Mouse (Mus musculus) retina, postnatal 1 day (tissue): ENCODE data around the gene Olr1.

Source experiments
- DNase-seq: peaks from one replicate; pipeline ENCODE4 v3.0.0-alpha.2; 2012

The Olr1 gene

DNA sequence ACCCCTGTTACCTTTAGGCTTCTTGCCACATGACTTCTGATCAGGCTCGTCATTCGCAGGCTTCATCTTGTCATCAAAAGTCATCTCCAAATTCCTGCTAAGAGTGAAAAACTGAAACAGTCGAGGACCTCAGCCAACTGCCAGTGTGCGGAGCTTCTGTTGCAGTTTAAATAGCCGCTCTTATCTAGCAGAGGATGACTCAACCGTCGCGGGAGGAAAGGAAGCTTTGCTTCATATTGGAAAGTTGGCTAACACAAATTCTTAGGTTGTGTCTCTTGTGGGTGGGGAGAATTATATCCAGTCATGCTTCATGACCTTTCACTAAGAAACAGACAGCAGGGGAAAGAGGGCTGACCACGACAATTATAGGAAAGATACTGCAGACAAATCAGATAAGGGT, at the start of gene Olr1:
Gene Olr1 (minus strand): TSS at position 142 of the 400 bp plus-strand sequence.
- DNase-seq = no peak

- DNase-seq = no peak
Measured at GRCm38 (mm10) chr6:129548009-129548408, 41.0 kb upstream of the Olr1 start.

DNA sequence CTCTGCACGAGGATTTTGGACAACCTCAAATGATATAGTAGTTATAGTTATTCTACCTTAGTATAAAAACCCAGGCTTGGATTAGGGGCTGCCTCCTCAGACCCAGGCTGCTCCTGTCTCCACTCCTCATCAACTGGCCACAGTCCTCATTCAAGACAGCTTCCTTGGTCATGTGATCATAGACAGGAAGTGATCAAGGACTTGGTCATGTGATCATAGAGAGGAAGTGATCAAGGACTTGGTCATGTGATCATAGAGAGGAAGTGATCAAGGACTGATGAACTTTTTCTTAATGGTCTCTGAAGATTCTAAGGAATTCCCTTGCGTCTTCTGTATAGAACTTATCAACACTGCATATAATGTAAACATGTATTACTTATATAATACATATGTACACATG, 40.3 kb upstream of the Olr1 start:
- no peak for DNase-seq

DNA sequence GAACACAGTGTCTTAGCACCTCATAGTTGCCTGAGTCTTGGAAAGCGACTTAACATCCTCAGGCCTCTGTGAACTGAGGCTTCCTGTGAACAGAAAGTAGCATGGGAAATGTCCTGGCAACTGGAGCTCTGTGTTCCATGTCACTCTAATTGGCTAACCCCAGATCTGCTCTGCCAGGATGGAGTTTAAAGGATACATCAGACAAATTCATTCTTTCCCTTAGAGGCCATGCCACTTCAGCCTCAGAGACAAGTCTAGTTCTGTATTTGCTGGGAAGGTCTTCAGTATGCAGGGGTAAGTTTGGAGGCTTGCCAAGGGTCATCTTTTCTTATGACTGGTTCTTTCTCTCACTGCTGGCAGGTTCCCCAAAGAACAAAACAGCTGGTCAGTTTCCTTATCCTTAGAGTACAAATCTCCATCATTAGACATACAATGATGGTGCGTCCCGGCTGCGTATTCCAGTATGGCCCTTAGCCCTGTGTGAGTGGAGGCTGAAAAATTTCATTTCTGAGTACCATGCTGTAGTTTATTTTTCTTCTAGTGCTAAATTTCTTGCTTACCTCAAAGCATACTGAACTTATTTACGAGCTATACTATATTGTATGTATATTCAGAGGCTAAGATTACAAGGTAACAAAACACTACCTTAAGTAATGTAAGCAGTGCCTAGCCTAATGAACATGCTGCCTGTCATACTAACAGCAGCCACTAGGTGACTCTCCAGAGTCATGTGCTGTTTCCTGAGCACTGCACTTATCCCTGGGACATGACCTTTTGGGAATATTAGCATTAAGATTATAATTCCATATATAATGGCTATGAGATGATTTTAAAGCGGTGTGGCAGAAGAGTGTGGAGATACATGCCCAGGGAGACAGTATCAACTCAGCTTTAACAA, 37.0 kb upstream of the Olr1 start:
- peak; percentile 74 for DNase-seq

GRCm38 (mm10) chr6:129542540-129542939, 35.6 kb upstream of the Olr1 start:
- no peak for DNase-seq

- no peak for DNase-seq
Measured at GRCm38 (mm10) chr6:129541931-129542330, 35.0 kb upstream of the Olr1 start.

DNA sequence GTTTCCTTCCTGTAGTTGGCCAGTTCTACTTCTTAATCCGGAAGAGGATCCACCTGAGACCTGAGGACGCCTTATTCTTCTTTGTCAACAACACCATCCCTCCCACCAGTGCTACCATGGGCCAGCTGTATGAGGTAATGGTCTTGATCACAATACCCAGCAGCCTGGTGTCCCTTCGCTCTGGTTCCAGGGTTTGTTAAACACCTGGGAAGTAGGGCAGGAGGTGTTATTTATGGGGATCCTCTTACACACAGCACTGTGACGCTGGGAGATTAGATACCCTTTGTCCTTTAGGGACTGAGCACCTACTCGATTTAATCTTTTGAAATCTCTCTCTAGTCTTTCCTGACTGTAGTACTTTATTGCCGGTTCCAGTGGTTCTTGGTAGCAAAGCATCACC, 31.6 kb upstream of the Olr1 start:
- DNase-seq = no peak

GRCm38 (mm10) chr6:129535723-129536122, 28.8 kb upstream of the Olr1 start:
- DNase-seq = no peak

DNA sequence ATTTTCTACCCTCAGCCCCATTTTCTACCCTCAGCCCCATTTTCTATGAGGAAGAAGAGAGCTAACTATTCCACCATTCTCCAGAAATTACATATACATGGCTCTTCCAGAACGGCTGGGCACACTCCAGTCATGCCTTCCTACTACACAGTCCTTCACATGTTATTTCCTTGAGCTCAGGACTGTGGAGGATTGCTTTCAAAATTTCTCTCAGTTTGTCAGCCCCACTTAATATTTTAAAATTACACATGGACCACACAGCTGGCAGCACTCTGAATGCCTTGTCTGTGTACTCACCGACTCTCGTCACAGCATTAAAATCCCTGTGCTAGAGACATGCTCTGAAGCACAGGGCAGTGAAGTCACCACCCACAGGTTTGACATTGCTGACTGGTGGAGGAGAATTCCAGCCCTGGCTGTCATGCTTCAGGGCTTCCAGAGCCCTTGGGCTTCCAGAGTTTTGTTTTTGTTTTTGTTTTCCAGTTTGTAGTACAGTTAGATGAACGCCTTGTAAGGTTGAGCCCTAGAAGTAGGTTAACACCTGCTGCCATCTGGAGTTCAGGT, 27.7 kb upstream of the Olr1 start:
- peak; percentile 8 for DNase-seq

- DNase-seq = peak; percentile 57
Measured at GRCm38 (mm10) chr6:129534057-129534456, 27.1 kb upstream of the Olr1 start.

DNA sequence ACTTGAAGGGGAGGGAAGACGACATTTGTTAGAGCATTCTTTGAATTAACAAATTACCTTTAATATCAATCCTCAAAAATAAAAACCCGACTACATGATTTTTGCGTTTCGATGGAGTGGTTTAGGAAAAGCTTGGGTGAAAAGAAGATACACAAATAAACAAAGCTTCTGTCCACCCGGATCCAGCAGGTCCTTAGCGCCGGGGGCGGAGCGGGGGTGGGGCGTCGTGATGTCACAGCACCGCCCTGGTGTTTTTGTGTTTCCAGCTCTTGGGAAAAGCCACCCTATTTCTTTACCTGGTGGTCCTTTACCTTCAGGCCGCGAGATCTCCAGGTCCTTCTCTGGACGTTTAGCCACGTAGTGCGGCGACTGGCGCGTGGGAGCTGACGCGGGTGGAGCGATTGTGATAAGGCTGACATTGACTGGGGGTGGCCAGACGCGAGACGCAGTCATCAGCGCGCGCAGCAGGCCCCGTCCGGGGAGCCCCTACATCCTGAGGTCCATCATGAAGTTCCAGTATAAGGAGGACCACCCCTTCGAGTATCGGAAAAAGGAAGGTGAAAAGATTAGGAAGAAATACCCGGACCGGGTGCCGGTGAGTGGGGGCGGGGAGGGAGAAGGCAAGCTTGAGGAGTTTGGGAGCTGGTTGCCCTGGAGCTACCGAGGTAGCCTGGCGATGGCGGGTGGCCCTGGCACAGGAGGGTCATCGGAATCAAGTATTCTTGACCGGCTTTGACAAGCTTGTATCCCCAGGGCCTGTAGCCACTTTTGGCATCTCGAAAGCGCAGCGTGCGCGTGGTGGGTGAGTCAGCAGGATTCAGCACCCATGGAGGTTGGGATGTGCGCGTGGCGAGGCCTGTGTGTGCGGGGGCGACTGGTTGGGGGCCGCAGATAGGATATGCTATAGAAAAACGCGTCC, 26.2 kb upstream of the Olr1 start, which contains the start of gene Gabarapl1:
Gene Gabarapl1 (plus strand): TSS at position 219 of the 919 bp plus-strand sequence.
- peak; percentile 80 for DNase-seq

DNA sequence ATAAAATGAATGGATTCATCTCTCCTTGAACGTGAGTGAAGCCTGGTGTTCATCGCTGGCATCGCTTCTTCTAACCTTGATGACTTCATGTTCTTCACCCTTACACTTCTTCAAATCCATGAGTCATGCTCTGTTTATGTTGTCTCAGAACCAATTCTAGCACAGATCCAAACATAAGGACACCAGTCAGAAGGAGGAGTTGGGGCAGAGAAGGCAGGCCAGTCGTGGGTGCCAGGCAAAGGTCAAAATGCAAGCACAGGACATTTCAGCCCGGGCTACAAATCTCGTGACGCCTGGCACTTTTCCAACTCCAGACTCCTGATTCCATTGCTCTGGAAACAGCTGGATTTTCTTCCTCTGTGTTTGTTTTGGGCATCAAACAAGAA, 25.6 kb upstream of the Olr1 start:
- peak; percentile 74 for DNase-seq

DNA sequence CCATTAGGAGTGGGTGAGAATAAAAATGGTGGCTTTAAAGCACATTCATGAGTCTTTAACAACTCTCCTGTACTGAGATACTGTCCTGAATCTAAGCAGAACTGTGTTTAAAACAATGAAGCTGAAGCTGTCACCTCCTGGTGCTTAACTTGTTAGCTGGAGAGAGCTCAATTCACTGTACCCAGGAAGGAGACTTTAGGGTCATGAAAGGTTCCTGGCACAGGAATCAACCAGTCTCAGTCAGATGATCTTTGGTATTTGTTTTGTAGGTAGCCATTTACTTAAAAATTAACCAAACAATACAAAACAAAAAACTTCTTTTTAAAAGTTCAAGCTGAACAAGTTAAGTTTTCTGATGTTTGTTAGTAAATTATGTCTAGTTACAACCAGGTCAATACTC, 23.3 kb upstream of the Olr1 start:
- no peak for DNase-seq

DNA sequence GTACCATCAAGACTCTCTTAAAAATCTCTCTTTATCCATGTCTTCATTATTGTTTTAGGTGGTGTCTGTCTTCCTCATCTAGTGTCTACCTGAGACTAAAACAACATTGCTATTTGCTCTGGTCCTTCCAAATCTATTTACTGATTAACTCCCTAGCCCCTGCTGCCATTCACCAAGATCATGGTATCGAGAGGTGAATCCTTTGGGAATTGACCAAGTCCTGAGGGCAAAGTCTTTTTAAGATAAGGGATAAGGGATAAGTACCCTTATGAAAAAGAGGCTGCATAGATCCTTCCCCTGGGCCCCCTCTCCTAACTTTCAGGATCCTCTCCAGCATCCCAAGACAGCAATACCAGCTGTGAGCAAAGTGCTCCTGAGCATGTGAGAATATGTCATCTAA, 22.6 kb upstream of the Olr1 start:
- DNase-seq = no peak

- DNase-seq = no peak
Measured at GRCm38 (mm10) chr6:129527416-129527815, 20.5 kb upstream of the Olr1 start.

- DNase-seq = no peak
Measured at GRCm38 (mm10) chr6:129526069-129526468, 19.1 kb upstream of the Olr1 start.

- peak; percentile 50 for DNase-seq
Measured at GRCm38 (mm10) chr6:129517752-129518408, 10.9 kb upstream of the Olr1 start.

GRCm38 (mm10) chr6:129516388-129516787, 9.4 kb upstream of the Olr1 start:
- DNase-seq = no peak

- DNase-seq = no peak
Measured at GRCm38 (mm10) chr6:129515068-129515467, 8.1 kb upstream of the Olr1 start.

- DNase-seq = no peak
Measured at GRCm38 (mm10) chr6:129514376-129514775, 7.4 kb upstream of the Olr1 start.

DNA sequence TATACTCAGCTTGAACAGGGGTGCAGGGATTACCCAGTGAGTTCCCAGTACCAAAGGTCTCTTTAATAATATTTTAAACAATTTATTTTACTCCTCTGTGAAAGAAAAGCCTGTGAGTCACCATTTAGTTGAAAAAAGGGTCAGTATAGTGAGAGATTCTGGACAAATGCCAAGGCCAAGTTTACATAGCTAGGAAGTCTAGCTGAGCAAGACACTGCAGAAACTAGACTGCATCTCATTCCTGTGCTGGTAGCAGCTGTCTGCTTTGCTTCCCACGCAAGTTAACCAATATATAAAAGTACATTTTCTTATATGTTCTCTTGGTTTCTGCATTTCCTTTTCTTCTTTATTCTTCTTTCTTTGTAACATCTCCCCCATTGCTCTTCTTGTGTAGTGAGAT, 6.4 kb upstream of the Olr1 start:
- DNase-seq = no peak

GRCm38 (mm10) chr6:129512868-129513267, 5.9 kb upstream of the Olr1 start:
- DNase-seq = no peak

GRCm38 (mm10) chr6:129512367-129512766, 5.4 kb upstream of the Olr1 start, which contains the start of gene Tmem52b:
TSS of gene Tmem52b (plus strand) at chr6:129512555.
- DNase-seq = no peak
